Mouse (Mus musculus) forebrain, embryonic 16.5 days (tissue): ENCODE measurements around the gene Nfxl1. TPM values are rescaled to one million over a fixed set of nuclear protein-coding genes. Genes with fewer than 3 reads are reported as not detected.

Source experiments
- ATAC-seq: fragments of 200-750 bp; cut with Nextera tagmentation; 2 replicates; pipeline ENCODE4 v1.8.0; 2017; ENCODE audit warnings: mild to moderate bottlenecking, moderate library complexity
- H3K27ac ChIP-seq: fragments of 300-500 bp; sonication (generic); 2 replicates; pipeline ENCODE4 v1.5.1; 2014; ENCODE audit warnings: low read length, control low read depth
- H3K27me3 ChIP-seq: fragments of 300-500 bp; sonication (generic); replicated peaks from 2 replicates; pipeline ENCODE4 v1.6.1; 2014; ENCODE audit warnings: low read length; ENCODE audit not compliant: control insufficient read depth, insufficient read depth
- H3K36me3 ChIP-seq: fragments of 300-500 bp; sonication (generic); 2 replicates; pipeline ENCODE4 v1.6.1; 2014; ENCODE audit not compliant: control insufficient read depth, insufficient read depth
- H3K4me1 ChIP-seq: fragments of 300-500 bp; sonication (generic); replicated peaks from 2 replicates; pipeline ENCODE4 v1.6.1; 2014; ENCODE audit warnings: low read length; ENCODE audit not compliant: control insufficient read depth, insufficient read depth
- H3K4me2 ChIP-seq: fragments of 300-500 bp; sonication (generic); 2 replicates; pipeline ENCODE4 v1.6.1; 2014; ENCODE audit warnings: mild to moderate bottlenecking, low read length, control low read depth
- H3K4me3 ChIP-seq: fragments of 300-500 bp; sonication (generic); replicated peaks from 2 replicates; pipeline ENCODE4 v1.5.1; 2014; ENCODE audit warnings: mild to moderate bottlenecking, low read length, control low read depth
- H3K9ac ChIP-seq: fragments of 300-500 bp; sonication (generic); replicated peaks from 2 replicates; pipeline ENCODE4 v1.6.1; 2014; ENCODE audit warnings: low read depth, low read length, control low read depth
- H3K9me3 ChIP-seq: fragments of 300-500 bp; sonication (generic); 2 replicates; pipeline ENCODE4 v1.6.1; 2016; ENCODE audit warnings: low read length; ENCODE audit not compliant: control insufficient read depth
- WGBS: fragments of 180-500 bp; shearing (Covaris S2); extraction: QIAGEN DNeasy Blood & Tissue Kit; methylation state at CpG from one replicate; pipeline ENCODE4 v1.1.7; 2014; 5-methylcytosine and 5-hydroxymethylcytosine counted together
- polyA plus RNA-seq: library from polyadenylated mRNA; unstranded; fragments of >200 nt; fragmentation: Nextera tagmentation; extraction: Ambion mirVana; gene quantifications from 2 replicates; pipeline ENCODE4 v1.2.1, GENCODE M21; 2015

Gene Nfxl1
- polyA plus RNA-seq, 1 experiment from 2014 or later: 14.5 TPM

DNA sequence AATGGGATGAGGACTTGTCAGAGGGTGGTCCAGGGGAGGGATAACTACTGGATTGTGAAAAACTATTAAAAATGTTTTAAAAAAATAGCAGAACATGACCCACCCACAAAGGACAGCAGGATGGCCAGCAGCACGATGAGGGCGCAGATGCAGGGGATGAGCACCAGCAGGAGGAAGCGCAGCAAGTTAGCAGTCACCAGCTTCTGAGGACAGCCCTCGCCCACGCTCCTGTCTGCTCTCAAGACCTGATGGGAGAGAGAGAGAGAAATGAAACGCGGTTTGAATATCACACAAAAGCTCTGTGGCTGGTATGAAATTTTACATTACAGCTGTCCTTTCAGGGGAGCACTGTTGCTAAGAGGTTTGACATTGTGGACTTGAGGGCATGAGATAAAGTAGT is 87.7 kb downstream of the Nfxl1 start:
- Histone ChIP-seq H3K27me3 (no peaks in the 10 kb centered on the region), H3K36me3 (no peaks in the 10 kb centered on the region), H3K9ac (no peak overlapping the region), H3K27ac (no peak overlapping the region), H3K4me3 (no peak overlapping the region), H3K9me3 (no peaks in the 10 kb centered on the region), H3K4me2 (no peak overlapping the region), H3K4me1 (no peaks in the 10 kb centered on the region)
- 82% methylated on average over 7 of the region's 7 CpGs for WGBS
- no peak for ATAC-seq

DNA sequence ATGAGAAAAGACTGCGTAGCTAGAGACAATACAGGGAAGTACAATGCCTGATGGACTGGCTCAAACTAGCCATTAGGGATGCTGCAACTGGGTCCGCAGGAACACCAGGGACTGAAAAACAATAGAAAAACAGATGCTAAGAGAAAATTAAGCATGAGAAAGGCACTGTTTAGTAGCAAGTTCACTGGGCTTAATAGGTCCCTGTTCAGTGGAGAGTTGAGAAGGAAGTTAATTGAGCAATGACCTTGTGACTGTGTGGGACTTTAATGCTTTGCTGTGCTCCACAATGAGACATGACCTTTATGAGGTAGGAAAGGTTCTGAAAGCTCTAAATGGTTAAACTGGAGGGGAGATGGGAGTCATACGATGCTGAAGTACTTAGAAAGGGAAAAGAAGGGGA is 94.6 kb downstream of the Nfxl1 start:
- no peak for ATAC-seq
- no peaks in the 10 kb centered on the region for H3K36me3 ChIP-seq
- WGBS: 56% methylated on average over 3 of the region's 3 CpGs

More for the DNA sequence above, 94.6 kb downstream of the Nfxl1 start:
- Histone ChIP-seq H3K27ac (no peak overlapping the region), H3K4me1 (no peaks in the 10 kb centered on the region), H3K4me2 (no peak overlapping the region), H3K4me3 (no peak overlapping the region), H3K27me3 (no peaks in the 10 kb centered on the region), H3K9me3 (no peaks in the 10 kb centered on the region), H3K9ac (no peak overlapping the region)

Other genes starting within 250 kb of the Nfxl1 start
- 0.11 and 0.16 TPM in 2 replicates for gene Corin, start 55.2 kb downstream of the Nfxl1 start, polyA plus RNA-seq
- gene Zar1, start 21.6 kb upstream of the Nfxl1 start, polyA plus RNA-seq: 1.1 and 1.9 TPM in 2 replicates
- 1.2 and 3.3 TPM in 2 replicates for gene Gm5868, start 27.9 kb upstream of the Nfxl1 start, polyA plus RNA-seq
- gene Cnga1, start 84.6 kb upstream of the Nfxl1 start, polyA plus RNA-seq: not detected in 2 replicates
- gene Nipal1, start 88.1 kb upstream of the Nfxl1 start, polyA plus RNA-seq: 0.20 TPM in 1 of 2 replicates, not detected in the other
- gene Txk, start 193.1 kb upstream of the Nfxl1 start, polyA plus RNA-seq: 0.13 TPM in 1 of 2 replicates, not detected in the other